Mouse (Mus musculus) liver, postnatal 0 days (tissue): ENCODE measurements around the gene Pex7.

Experiments
- CTCF ChIP-seq: sonication (generic); IDR thresholded peaks from 2 replicates; pipeline ENCODE4 v1.5.1; 2016; ENCODE audit warnings: antibody characterized with exemption, low read depth
- EP300 ChIP-seq: IDR thresholded peaks from 2 replicates; pipeline ENCODE4 v1.6.1; 2016; ENCODE audit warnings: antibody characterized with exemption, low read depth, mild to moderate bottlenecking

DNA sequence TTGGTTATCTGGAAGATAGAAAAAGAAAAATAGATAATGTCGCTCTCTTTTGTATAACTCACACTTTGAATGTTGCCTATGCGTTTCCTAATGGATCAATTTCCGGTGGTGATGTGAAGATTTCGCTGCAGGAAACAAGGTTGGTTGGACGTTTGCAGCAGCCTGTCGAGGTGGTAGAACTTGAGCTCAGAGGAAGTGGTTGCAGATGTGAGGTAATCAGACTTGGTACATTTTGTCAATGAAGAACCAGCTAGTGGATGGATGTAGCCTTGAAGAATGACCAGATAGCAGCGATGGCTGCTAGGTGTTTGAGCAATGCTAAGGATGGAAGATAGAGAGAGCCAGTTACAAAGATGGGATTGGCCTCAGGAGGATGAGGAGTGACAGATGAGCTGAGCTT, 102.7 kb downstream of the Pex7 start:
- TF ChIP-seq CTCF (no peak), EP300 (no peak)
